Mouse (Mus musculus): Measurements from ENCODE around the gene Gm13277.
"Not testable (repeated sequence)": the region's sequence is repeated elsewhere in the genome, so short reads cannot be mapped to it uniquely, and the experiment has no call there.

DNA sequence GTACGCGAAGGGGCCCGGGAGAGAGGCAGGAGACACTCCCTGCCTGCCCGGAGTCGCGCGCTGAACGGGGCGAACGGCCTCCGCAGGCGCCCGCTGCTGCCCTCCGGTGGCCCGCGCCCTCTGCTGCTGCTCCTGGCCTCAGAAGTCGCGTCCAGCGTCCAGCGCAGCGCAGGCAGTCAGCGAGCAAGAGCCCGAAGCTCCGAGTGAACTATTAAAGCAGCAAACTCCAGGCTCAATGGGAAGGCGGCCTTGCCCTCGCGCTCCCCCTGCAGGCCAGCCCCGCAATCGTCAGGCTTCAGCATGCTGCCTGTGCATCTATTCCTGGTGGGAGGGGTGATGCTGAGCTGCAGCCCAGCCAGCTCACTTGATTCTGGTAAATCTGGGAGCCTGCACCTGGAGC, 14.5 kb downstream of the Gm13277 start, which contains the start of gene Gm13287:
- TF ChIP-seq MYOG (IDR thresholded peaks at IDR 0.05; ENCODE audit: control insufficient read depth in 1 of 3, insufficient read depth in 1 of 3, insufficient read length in 2 of 3, low read depth in 2 of 3); POLR2A (IDR thresholded peaks at IDR 0.05; ENCODE audit: insufficient read length, low read depth); TCF12 (IDR thresholded peaks at IDR 0.05; ENCODE audit: insufficient read depth, poor library complexity, severe bottlenecking): not testable (repeated sequence)
